Mouse (Mus musculus) stomach, postnatal 0 days (tissue): ENCODE results near the gene Cacna1a. TPM values are rescaled to one million over a fixed set of nuclear protein-coding genes. Genes with fewer than 3 reads are reported as not detected.

ENCODE experiments used
- ATAC-seq: fragments of 200-750 bp; cut with Nextera tagmentation; 2 replicates; pipeline ENCODE4 v1.8.0; 2017; ENCODE audit not compliant: low FRiP score, low TSS enrichment
- DNase-seq: peaks from one replicate; pipeline ENCODE4 v3.0.0-alpha.2; 2016; ENCODE audit warnings: low spot score
- H3K27ac ChIP-seq: fragments of 300-500 bp; sonication (generic); replicated peaks from 2 replicates; pipeline ENCODE4 v1.5.1; 2014; ENCODE audit warnings: mild to moderate bottlenecking, control low read depth
- H3K27me3 ChIP-seq: fragments of 300-500 bp; sonication (generic); 2 replicates; pipeline ENCODE4 v1.6.1; 2014; ENCODE audit warnings: low read length; ENCODE audit not compliant: control insufficient read depth, insufficient read depth
- H3K36me3 ChIP-seq: fragments of 300-500 bp; sonication (generic); 2 replicates; pipeline ENCODE4 v1.6.1; 2014; ENCODE audit warnings: low read length, mixed read lengths; ENCODE audit not compliant: control insufficient read depth, insufficient read depth
- H3K4me1 ChIP-seq: fragments of 300-500 bp; sonication (generic); replicated peaks from 2 replicates; pipeline ENCODE4 v1.6.1; 2014; ENCODE audit warnings: antibody characterized with exemption; ENCODE audit not compliant: control insufficient read depth, insufficient read depth
- H3K4me2 ChIP-seq: fragments of 300-500 bp; sonication (generic); replicated peaks from 2 replicates; pipeline ENCODE4 v1.6.1; 2014; ENCODE audit warnings: low read depth, mild to moderate bottlenecking, control low read depth, moderate library complexity
- H3K4me3 ChIP-seq: fragments of 300-500 bp; sonication (generic); 2 replicates; pipeline ENCODE4 v1.5.1; 2014; ENCODE audit warnings: low read depth, low read length, control low read depth
- H3K9ac ChIP-seq: fragments of 300-500 bp; sonication (generic); 2 replicates; pipeline ENCODE4 v1.6.1; 2014; ENCODE audit warnings: mild to moderate bottlenecking, low read length, control low read depth, mixed read lengths
- H3K9me3 ChIP-seq: fragments of 300-500 bp; sonication (generic); 2 replicates; pipeline ENCODE4 v1.6.1; 2016; ENCODE audit warnings: low read length; ENCODE audit not compliant: control insufficient read depth
- CTCF ChIP-seq: IDR thresholded peaks from 2 replicates; pipeline ENCODE4 v1.5.1; 2016; ENCODE audit warnings: antibody characterized with exemption, low read depth, mild to moderate bottlenecking, moderate library complexity
- EP300 ChIP-seq: optimal IDR thresholded peaks from 2 replicates; pipeline ENCODE3; 2016; ENCODE audit warnings: antibody characterized with exemption
- WGBS: fragments of 180-500 bp; shearing (Covaris S2); extraction: QIAGEN DNeasy Blood & Tissue Kit; methylation state at CpG from one replicate; pipeline ENCODE4 v1.1.7; 2014; 5-methylcytosine and 5-hydroxymethylcytosine counted together
- polyA plus RNA-seq: library from polyadenylated mRNA; unstranded; fragments of >200 nt; fragmentation: Nextera tagmentation; extraction: Ambion mirVana; gene quantifications from 2 replicates; pipeline ENCODE4 v1.2.1, GENCODE M21; 2015

Cacna1a gene
- polyA plus RNA-seq, 1 experiment from 2014 or later: 2.9 TPM

DNA sequence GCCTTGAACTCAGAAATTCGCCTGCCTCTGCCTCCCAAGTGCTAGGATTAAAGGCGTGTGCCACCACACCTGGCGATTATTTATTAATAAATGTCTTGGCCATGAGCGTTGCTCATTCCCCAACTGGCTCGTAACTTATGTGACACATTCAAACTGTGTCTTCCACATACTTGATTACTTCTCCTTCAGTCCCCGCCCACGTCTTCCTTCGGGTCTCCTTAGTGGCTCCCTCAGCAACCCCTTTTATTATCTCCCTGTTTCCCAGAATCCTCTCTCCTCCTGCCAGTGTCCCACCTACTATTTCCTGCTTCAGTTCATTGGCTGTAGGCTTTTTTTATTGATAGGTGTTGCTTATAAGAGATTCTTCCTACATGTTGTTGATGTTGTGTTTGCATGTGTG, 180.5 kb downstream of the Cacna1a start:
- no peaks in the 10 kb centered on the region for H3K36me3 ChIP-seq
- H3K4me2 ChIP-seq: no peak overlapping the region
- no peak for TF ChIP-seq CTCF
- no peak for TF ChIP-seq EP300
- DNase-seq (no peak), ATAC-seq (no peak)
- H3K27ac ChIP-seq: no peak overlapping the region
- H3K9ac ChIP-seq: no peak overlapping the region
- H3K27me3 ChIP-seq: no peaks in the 10 kb centered on the region
- WGBS: 78% methylated on average over 8 of the region's 8 CpGs
- H3K9me3 ChIP-seq: no peaks in the 10 kb centered on the region
- H3K4me3 ChIP-seq: no peak overlapping the region
- no peaks in the 10 kb centered on the region for H3K4me1 ChIP-seq

DNA sequence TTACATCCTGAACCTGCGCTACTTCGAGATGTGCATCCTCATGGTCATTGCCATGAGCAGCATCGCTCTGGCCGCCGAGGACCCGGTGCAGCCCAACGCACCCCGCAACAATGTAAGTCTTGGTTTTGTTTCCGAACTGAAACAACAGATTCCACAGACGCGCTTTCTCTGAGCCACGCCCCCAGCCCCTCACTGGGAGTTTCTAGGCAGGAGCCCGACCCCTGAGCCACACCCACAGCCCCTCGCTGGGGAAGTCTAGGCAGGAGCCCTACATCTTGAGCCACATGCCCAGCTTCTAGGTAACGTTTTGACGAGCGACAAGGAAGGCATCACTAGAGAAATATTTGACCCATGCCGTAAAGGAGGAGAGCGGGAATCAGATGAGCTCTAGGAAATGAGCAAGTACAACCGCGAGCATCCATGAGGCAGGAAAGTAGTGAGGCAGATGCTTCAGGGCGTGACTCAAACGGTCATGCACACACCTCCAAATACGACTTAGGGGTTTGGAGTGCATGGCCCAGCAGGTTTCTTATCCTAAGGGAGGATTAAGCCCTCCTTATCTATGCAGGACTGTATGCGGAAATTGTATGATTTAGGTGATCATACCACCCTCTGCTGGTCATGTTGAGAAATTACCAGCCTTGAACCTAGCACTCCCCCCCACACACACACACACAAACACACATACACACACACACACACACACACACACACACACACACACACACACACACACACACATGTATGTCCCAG, 181.9 kb downstream of the Cacna1a start:
- DNase-seq: no peak
- no peak overlapping the region for H3K9ac ChIP-seq
- H3K27ac ChIP-seq: no peak overlapping the region
- H3K9me3 ChIP-seq: no peaks in the 10 kb centered on the region
- no peaks in the 10 kb centered on the region for H3K36me3 ChIP-seq
- 0 out of 2 replicates have a peak overlapping the region, but pooled peaks have one; percentile 15 for H3K4me2 ChIP-seq
- no peaks in the 10 kb centered on the region for H3K4me1 ChIP-seq
- WGBS: 37% methylated on average over 25 of the region's 25 CpGs
- TF ChIP-seq EP300 (no peak), CTCF (peak; percentile 66)
- H3K4me3 ChIP-seq: no peak overlapping the region
- H3K27me3 ChIP-seq: no peaks in the 10 kb centered on the region
- ATAC-seq: no peak

DNA sequence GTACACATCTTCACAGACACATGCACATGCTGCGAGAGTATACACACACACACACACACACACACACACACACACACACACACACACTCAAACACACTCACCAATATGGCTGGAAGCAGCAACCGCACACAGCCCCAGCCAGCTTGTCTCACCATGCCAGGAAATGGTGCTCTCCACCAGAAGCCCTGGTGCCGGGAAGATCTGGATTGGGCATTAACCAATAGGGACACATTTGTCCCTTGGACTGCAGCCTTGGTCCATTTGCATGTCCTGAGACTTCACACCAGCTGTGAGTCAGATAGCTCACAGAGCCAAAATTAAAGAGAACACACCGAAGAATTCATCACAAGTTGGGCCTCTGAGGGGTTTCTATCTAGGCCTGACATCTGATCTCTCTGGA, 189.2 kb downstream of the Cacna1a start:
- no peaks in the 10 kb centered on the region for H3K36me3 ChIP-seq
- TF ChIP-seq EP300 (no peak), CTCF (no peak)
- H3K9ac ChIP-seq: no peak overlapping the region
- no peaks in the 10 kb centered on the region for H3K9me3 ChIP-seq
- no peaks in the 10 kb centered on the region for H3K4me1 ChIP-seq
- H3K27ac ChIP-seq: no peak overlapping the region
- ATAC-seq (no peak), DNase-seq (no peak)
- WGBS: 69% methylated on average over 4 of the region's 4 CpGs
- H3K27me3 ChIP-seq: no peaks in the 10 kb centered on the region
- no peak overlapping the region for H3K4me3 ChIP-seq
- no peak overlapping the region for H3K4me2 ChIP-seq

DNA sequence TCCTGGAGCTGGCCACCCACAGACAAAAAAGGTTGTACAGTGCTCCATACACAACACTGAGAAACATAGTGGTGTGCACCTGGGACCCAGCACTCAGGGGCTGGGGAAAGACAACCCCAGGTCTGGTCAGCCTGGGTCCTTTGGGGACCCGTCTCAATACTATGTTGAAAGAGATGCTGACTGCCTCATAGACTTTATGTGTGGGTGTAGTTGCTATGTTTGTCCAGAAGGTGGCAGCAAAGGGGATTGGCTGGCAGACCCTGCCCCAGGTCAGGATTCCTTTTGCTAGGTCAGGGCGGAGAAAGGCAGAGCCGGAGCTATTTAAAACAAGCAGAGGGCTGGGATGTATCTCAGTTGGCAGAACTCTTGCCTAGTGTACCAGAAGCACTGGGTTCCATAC, 191.4 kb downstream of the Cacna1a start:
- ATAC-seq (peak; percentile 34; the same call in 1 of the 2 replicates), DNase-seq (peak; percentile 41)
- H3K4me3 ChIP-seq: no peak overlapping the region
- no peak overlapping the region for H3K9ac ChIP-seq
- no peaks in the 10 kb centered on the region for H3K9me3 ChIP-seq
- no peaks in the 10 kb centered on the region for H3K4me1 ChIP-seq
- 27% methylated on average over 3 of the region's 3 CpGs for WGBS
- H3K4me2 ChIP-seq: no peak overlapping the region
- H3K27ac ChIP-seq: no peak overlapping the region
- H3K36me3 ChIP-seq: no peaks in the 10 kb centered on the region
- no peaks in the 10 kb centered on the region for H3K27me3 ChIP-seq
- peak; percentile 82 for TF ChIP-seq CTCF
- no peak for TF ChIP-seq EP300

- H3K9me3 ChIP-seq: no peaks in the 10 kb centered on the region
- H3K27ac ChIP-seq: no peak overlapping the region
- H3K4me1 ChIP-seq: no peaks in the 10 kb centered on the region
- TF ChIP-seq EP300 (no peak), CTCF (peak; percentile 52)
- no peak overlapping the region for H3K9ac ChIP-seq
- H3K4me2 ChIP-seq: no peak overlapping the region
- DNase-seq: no peak
- no peaks in the 10 kb centered on the region for H3K36me3 ChIP-seq
- no peaks in the 10 kb centered on the region for H3K27me3 ChIP-seq
- no peak overlapping the region for H3K4me3 ChIP-seq
- WGBS: 31% methylated on average over 1 of the region's 1 CpGs
- ATAC-seq: no peak
These were observed 197.1 kb downstream of the Cacna1a start for GRCm38 (mm10) chr8:84585311-84585710.

- H3K4me3 ChIP-seq: no peak overlapping the region
- TF ChIP-seq CTCF (no peak), EP300 (no peak)
- H3K4me1 ChIP-seq: no peaks in the 10 kb centered on the region
- H3K27me3 ChIP-seq: no peaks in the 10 kb centered on the region
- DNase-seq (no peak), ATAC-seq (no peak)
- no peaks in the 10 kb centered on the region for H3K36me3 ChIP-seq
- WGBS: 57% methylated on average over 2 of the region's 2 CpGs
- no peak overlapping the region for H3K27ac ChIP-seq
- H3K9me3 ChIP-seq: no peaks in the 10 kb centered on the region
- no peak overlapping the region for H3K9ac ChIP-seq
- H3K4me2 ChIP-seq: no peak overlapping the region
These were observed 198.0 kb downstream of the Cacna1a start for GRCm38 (mm10) chr8:84586221-84586620.
